Mouse (Mus musculus): ENCODE data around the gene Hcfc1.

- TF ChIP-seq CTCF (IDR thresholded peaks at IDR 0.05; ENCODE audit: low read depth, low read length) (no peak), POLR2A (IDR thresholded peaks at IDR 0.05; ENCODE audit: extremely low read depth, insufficient read depth, low read length) (no peak)
These were observed 43.6 kb downstream of the Hcfc1 start for GRCm38 (mm10) chrX:73922550-73922882.

Measured in liver, adult 2 months (tissue).